Mouse (Mus musculus): ENCODE data around the gene Cd3g. TPM values are rescaled to one million over a fixed set of nuclear protein-coding genes. Genes with fewer than 3 reads are reported as not detected.

Gene Cd3g
- polyA plus RNA-seq, 1 experiment from 2014 or later: not detected

DNA sequence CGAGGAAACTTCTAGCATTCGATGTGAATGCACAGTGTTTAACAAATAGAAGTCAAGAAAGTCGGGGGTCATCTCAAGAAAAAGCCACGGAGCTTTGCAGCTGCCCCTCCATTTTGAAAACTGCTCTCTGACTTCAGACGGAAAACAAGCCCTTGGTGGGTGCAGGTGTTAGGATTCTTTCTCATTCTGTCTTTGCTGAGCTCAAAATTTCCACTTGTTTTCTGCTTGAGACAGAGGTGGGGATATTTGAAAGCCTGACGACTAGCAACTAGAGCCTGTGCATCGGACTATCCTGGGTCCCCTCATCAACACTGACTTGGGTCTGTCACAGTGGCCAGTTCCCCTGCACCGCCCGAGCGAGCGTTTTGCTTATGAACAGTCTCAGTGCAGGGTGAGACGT is 27.2 kb upstream of the Cd3g start:
- Histone ChIP-seq H3K36me3 (no peaks in the 10 kb centered on the region), H3K9me3 (replicated peaks) (no peaks in the 10 kb centered on the region), H3K4me1 (no peaks in the 10 kb centered on the region), H3K27ac (no peak overlapping the region), H3K27me3 (peaks cover 4% of the 10 kb centered on the region; the same call in 1 of the 2 replicates), H3K4me3 (replicated peaks) (no peak overlapping the region), H3K9ac (no peak overlapping the region), H3K4me2 (no peak overlapping the region)
- 77% methylated on average over 12 of the region's 12 CpGs for WGBS
- ATAC-seq (replicated peaks; ENCODE audit: low FRiP score): no peak

DNA sequence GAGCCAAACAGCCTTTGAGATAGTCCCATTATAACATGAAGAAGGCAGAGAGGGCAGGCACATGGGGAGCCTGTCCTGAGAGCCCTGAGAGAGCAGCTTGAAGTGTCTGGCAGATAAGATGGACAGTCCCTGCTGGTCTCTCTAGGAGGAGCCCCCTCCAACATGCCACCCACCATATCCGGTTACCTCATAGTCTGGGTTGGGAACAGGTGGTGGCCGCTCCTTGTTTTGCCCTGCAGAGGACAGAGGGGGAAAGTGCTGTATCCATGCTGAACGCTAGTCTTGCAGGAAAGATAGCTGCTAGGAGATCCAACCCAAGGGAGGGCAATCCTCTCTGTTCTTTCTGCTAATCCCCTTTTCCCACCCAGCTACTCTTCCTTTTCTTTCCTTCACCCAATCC is 20.0 kb upstream of the Cd3g start:
- H3K4me3 ChIP-seq (replicated peaks): no peak overlapping the region
- H3K9ac ChIP-seq: no peak overlapping the region
- H3K27ac ChIP-seq: no peak overlapping the region
- WGBS: 40% methylated on average over 3 of the region's 3 CpGs
- H3K4me1 ChIP-seq: peaks cover 11% of the 10 kb centered on the region; the same call in 1 of the 2 replicates
- peaks cover 11% of the 10 kb centered on the region; the same call in 1 of the 2 replicates for H3K27me3 ChIP-seq
- H3K9me3 ChIP-seq (replicated peaks): no peaks in the 10 kb centered on the region
- H3K4me2 ChIP-seq: no peak overlapping the region
- no peaks in the 10 kb centered on the region for H3K36me3 ChIP-seq
- no peak for ATAC-seq (replicated peaks; ENCODE audit: low FRiP score)

DNA sequence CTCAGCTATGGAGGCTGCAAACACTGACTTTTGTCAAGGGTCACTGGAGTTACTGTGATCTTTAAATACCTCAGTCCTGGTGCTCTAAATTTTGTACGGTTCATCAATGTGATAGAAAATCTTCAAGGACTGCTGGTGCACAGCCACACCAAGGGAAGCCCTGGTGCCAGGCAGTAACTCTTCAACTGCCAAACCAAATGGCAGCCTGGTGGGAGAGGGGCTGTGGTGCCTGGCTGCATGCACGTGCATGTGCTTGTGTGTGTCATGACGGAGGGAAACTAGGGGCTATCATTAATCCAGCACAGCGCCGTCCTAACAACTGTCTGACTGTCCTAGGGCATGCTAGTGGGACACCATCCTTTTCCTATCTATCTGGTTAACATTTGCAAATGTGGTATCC is 19.5 kb upstream of the Cd3g start:
- no peak overlapping the region for H3K9ac ChIP-seq
- no peaks in the 10 kb centered on the region for H3K36me3 ChIP-seq
- no peak overlapping the region for H3K27ac ChIP-seq
- WGBS: 57% methylated on average over 5 of the region's 5 CpGs
- H3K4me3 ChIP-seq (replicated peaks): no peak overlapping the region
- peaks cover 11% of the 10 kb centered on the region; the same call in 1 of the 2 replicates for H3K4me1 ChIP-seq
- peaks cover 11% of the 10 kb centered on the region; the same call in 1 of the 2 replicates for H3K27me3 ChIP-seq
- ATAC-seq (replicated peaks; ENCODE audit: low FRiP score): no peak
- no peak overlapping the region for H3K4me2 ChIP-seq
- H3K9me3 ChIP-seq (replicated peaks): no peaks in the 10 kb centered on the region

DNA sequence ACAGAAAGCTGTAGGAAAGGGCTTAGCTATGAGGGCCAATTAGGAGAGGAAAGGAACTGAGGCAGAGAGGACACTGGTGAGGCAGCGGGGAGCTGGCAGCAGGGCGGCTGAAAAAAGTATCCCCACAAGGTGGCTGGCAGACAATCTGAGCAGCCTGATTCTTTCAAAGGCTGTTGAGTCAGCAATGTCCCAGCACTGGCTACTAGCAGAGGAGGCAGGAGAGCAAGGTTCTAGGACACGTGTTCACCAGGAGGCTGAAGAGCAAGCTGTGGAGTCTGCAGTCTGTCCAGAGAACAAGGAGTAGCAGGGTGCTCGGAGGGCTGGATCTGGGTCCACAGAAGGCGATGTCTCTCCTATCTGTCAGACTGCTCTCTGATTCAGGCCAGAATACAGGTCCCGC is 18.9 kb upstream of the Cd3g start:
- Histone ChIP-seq H3K36me3 (no peaks in the 10 kb centered on the region), H3K4me1 (peaks cover 11% of the 10 kb centered on the region; the same call in 1 of the 2 replicates), H3K4me2 (no peak overlapping the region), H3K9me3 (replicated peaks) (no peaks in the 10 kb centered on the region), H3K27me3 (peaks cover 11% of the 10 kb centered on the region; the same call in 1 of the 2 replicates), H3K9ac (no peak overlapping the region), H3K4me3 (replicated peaks) (no peak overlapping the region), H3K27ac (no peak overlapping the region)
- WGBS: 67% methylated on average over 6 of the region's 6 CpGs
- ATAC-seq (replicated peaks; ENCODE audit: low FRiP score): no peak; the same call in 1 of the 2 replicates

DNA sequence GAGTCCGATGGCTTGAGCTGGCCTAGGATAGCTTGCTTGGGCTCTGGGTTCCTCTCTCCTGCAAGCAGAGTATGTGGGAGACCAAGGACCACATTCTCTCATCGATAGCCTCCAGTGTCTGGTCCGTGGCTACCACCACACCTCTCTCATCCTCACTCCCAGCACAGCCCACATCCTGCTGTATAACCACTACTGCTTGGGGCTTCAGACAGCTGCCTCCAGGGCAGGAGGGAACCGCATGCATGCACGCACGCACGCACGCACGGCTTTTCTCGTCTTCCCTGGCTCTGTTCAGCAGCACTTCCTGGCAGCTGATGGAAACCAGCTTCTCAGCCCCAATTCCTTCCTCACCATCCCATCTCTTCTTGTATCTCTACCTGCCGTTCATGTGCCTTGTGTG is 17.9 kb upstream of the Cd3g start:
- H3K9me3 ChIP-seq (replicated peaks): no peaks in the 10 kb centered on the region
- H3K4me2 ChIP-seq: no peak overlapping the region
- H3K4me1 ChIP-seq: peaks cover 11% of the 10 kb centered on the region; the same call in 1 of the 2 replicates
- H3K27me3 ChIP-seq: peaks cover 10% of the 10 kb centered on the region; the same call in 1 of the 2 replicates
- no peaks in the 10 kb centered on the region for H3K36me3 ChIP-seq
- ATAC-seq (replicated peaks; ENCODE audit: low FRiP score): no peak
- WGBS: 56% methylated on average over 11 of the region's 11 CpGs
- no peak overlapping the region for H3K4me3 ChIP-seq (replicated peaks)
- no peak overlapping the region for H3K9ac ChIP-seq
- no peak overlapping the region for H3K27ac ChIP-seq

DNA sequence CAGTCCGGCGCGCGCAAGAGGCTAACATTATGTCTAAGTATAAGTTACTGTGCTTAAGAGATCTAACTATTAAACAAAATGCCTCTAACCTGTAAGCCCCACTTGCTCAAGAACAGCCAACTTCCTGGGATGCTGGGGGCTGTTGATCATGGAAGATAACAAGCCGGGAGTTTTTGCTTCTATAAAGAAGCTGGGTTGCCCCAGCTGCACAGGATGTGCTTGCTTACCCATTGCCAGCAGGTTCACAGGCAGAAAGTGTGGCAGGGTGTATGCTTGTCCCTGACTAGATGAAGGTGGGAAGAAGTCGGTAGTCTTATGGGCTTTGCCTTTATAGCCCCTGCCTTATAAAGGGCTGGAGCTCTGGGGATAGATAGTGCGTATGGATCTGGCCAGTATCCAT is 16.4 kb upstream of the Cd3g start:
- H3K27ac ChIP-seq: no peak overlapping the region
- H3K9ac ChIP-seq: no peak overlapping the region
- 93% methylated on average over 7 of the region's 7 CpGs for WGBS
- H3K4me1 ChIP-seq: peaks cover 11% of the 10 kb centered on the region; the same call in 1 of the 2 replicates
- H3K4me3 ChIP-seq (replicated peaks): no peak overlapping the region
- no peak for ATAC-seq (replicated peaks; ENCODE audit: low FRiP score)
- no peaks in the 10 kb centered on the region for H3K36me3 ChIP-seq
- no peaks in the 10 kb centered on the region for H3K9me3 ChIP-seq (replicated peaks)
- no peak overlapping the region for H3K4me2 ChIP-seq
- peaks cover 4% of the 10 kb centered on the region; the same call in 1 of the 2 replicates for H3K27me3 ChIP-seq

DNA sequence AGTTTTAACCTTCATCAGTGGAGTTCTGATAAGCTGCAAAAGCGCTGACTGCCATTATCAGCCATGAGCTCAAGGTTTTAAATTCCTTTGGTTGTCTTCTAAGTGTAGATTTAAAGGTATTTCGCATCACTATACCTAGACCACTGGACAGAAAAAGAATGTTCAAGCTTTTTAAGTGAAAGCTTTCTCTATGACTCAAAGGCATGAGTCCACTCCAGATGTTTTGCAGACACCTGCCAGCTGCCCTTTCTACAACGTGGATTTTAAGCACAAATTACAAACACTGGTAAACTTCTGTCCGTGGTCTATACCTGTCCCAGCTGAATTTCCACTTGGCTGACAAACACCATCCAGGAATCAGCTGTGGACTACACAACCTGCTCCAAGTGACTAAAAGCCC is 14.7 kb upstream of the Cd3g start:
- Histone ChIP-seq H3K27ac (no peak overlapping the region), H3K36me3 (no peaks in the 10 kb centered on the region), H3K4me3 (replicated peaks) (no peak overlapping the region), H3K9ac (no peak overlapping the region), H3K9me3 (replicated peaks) (no peaks in the 10 kb centered on the region), H3K4me1 (peaks cover 6% of the 10 kb centered on the region; the same call in 1 of the 2 replicates), H3K4me2 (no peak overlapping the region), H3K27me3 (peaks cover 4% of the 10 kb centered on the region; the same call in 1 of the 2 replicates)
- ATAC-seq (replicated peaks; ENCODE audit: low FRiP score): no peak
- 77% methylated on average over 4 of the region's 4 CpGs for WGBS

DNA sequence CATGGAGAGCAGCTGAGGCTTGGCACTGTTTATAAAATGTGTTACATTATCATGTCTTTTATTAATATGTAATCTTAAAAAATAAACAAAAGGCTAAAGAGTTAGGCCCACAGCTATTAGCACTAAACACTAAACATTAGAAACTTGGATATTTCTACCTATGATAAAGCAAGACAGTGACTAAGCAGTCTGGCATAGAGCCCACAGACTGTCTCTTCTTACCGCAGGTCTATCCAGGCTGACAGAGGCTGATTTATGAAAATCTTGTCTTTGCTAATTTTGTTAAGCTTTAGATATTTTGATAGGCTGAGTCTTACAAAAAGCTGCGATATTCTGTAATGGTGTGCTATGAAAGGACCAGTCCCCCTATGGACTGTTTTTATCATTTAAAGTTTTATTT is 13.0 kb upstream of the Cd3g start:
- no peaks in the 10 kb centered on the region for H3K36me3 ChIP-seq
- ATAC-seq (replicated peaks; ENCODE audit: low FRiP score): no peak
- WGBS: 84% methylated on average over 2 of the region's 2 CpGs

DNA sequence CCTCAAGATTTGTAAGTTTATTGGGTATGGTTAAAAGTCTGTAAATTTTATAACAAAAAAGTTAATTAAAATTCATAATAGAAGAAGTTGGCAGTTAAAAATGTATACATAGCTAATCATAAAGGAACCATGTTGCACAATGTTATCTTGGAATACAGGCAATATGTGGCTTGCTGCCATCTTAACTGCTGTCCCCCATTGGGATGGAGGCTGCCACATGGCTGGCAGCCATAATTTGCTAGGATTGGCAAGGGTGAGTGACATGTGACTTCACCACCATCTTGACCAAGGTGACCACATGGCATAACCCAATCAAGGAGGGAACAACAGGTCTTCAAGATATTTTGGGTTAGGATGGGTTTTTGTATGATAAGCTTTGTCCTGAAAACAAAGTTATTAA is 12.0 kb upstream of the Cd3g start:
- H3K9ac ChIP-seq: no peak overlapping the region
- H3K4me3 ChIP-seq (replicated peaks): no peak overlapping the region
- no peak for ATAC-seq (replicated peaks; ENCODE audit: low FRiP score)
- no peaks in the 10 kb centered on the region for H3K4me1 ChIP-seq
- no peak overlapping the region for H3K4me2 ChIP-seq
- peaks cover 4% of the 10 kb centered on the region; the same call in 1 of the 2 replicates for H3K27me3 ChIP-seq
- no peaks in the 10 kb centered on the region for H3K36me3 ChIP-seq
- no peak overlapping the region for H3K27ac ChIP-seq
- no peaks in the 10 kb centered on the region for H3K9me3 ChIP-seq (replicated peaks)

More for the DNA sequence above, 13.0 kb upstream of the Cd3g start:
- no peak overlapping the region for H3K27ac ChIP-seq
- no peak overlapping the region for H3K9ac ChIP-seq
- no peak overlapping the region for H3K4me3 ChIP-seq (replicated peaks)
- H3K27me3 ChIP-seq: peaks cover 4% of the 10 kb centered on the region; the same call in 1 of the 2 replicates
- H3K4me2 ChIP-seq: no peak overlapping the region
- H3K4me1 ChIP-seq: no peaks in the 10 kb centered on the region
- no peaks in the 10 kb centered on the region for H3K9me3 ChIP-seq (replicated peaks)

DNA sequence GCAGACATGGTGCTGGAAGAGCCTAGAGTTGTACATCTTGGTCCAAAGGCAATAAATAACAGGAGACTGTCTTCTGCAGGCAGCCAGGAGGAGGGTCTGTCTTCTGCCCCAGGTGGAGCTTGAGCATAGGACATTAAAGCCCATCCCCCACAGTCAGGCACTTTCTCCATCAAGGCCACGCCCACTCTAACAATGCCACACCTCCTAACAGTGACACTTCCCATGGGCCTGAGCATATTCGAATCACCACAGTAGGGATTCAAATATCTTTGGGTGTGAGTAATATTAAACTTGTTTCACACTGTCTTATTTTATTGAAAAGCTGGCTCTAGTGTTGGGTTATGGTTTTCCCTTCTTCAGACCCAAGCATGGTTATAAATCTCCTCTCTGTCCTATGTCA is 11.6 kb upstream of the Cd3g start:
- Histone ChIP-seq H3K27ac (no peak overlapping the region), H3K4me1 (no peaks in the 10 kb centered on the region), H3K36me3 (no peaks in the 10 kb centered on the region), H3K9ac (no peak overlapping the region), H3K9me3 (replicated peaks) (no peaks in the 10 kb centered on the region), H3K4me3 (replicated peaks) (no peak overlapping the region), H3K27me3 (peaks cover 1% of the 10 kb centered on the region; the same call in 1 of the 2 replicates), H3K4me2 (no peak overlapping the region)
- 83% methylated on average over 2 of the region's 2 CpGs for WGBS
- ATAC-seq (replicated peaks; ENCODE audit: low FRiP score): no peak

DNA sequence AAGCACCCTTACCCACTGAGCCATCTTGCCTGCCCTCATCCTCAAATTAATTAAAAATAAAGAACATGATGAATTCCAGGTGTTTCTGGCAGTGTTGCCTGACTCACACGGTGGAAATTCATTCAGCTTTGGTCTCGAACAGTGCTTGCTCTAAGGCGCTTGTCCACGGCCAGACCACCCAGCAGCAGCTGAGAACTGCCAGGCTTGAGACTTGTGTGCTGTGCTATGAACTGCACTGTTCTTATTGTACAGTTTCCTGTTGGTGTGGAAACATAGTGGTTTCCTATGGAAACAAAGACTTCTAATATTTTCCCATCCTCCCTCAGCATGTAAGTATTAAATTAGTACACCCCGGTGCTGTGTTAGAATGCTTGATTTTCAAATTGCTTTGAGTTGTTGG is 6.7 kb upstream of the Cd3g start:
- Histone ChIP-seq H3K4me1 (no peaks in the 10 kb centered on the region), H3K36me3 (no peaks in the 10 kb centered on the region), H3K9ac (no peak overlapping the region), H3K27me3 (0 out of 2 replicates have a peak, but pooled peaks cover 3% of the 10 kb centered on the region), H3K27ac (no peak overlapping the region), H3K4me3 (replicated peaks) (no peak overlapping the region), H3K9me3 (replicated peaks) (no peaks in the 10 kb centered on the region), H3K4me2 (no peak overlapping the region)
- no peak for ATAC-seq (replicated peaks; ENCODE audit: low FRiP score)
- WGBS: 66% methylated on average over 5 of the region's 5 CpGs

DNA sequence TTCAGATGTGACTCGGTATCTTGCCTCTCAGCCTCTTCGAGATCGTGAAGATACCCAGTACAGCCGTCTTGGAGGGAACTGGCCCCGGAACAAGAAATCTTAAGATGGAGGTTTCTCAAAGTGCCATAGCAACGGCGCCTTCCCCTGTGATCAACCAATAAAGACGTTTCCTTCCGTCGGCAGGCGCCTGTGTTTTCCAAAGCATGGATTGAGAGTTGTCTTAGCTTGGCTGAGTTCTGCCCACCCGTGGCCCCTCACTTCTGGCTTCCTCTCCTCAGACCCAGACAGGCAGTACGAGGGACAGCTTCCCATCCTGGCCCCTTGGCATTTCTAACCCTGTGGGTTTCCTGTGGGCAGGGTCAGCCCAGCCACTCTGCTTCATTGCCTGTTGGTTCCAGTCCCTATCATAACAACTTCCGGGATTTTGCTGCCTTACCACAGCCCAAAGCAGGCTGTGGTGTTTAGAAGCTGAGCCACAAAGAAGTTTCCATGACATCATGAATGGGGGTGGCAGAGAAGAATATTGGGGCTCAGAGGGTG is 6.1 kb upstream of the Cd3g start:
- 58% methylated on average over 14 of the region's 14 CpGs for WGBS
- H3K4me2 ChIP-seq: no peak overlapping the region

DNA sequence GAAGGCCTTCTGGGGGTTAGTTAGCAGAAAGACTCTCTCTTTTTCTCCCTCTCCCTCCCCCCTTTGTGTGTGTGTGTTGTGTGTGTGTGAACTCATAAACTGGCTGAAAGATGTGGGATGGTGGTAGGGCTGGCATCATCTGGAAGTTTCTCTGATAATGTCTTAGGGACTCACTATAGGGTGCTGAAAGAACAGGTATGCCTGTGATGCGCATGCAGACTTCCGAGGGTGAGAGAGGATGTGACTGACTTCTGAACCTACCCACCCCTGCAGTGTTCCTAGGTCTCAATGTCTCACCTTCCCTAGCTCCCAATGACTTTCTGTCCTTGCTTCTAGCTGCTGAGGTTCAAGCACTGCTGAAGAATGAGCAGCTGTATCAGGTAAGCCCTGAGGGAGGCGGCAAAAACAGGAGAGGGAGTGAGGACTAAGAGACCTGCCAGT is 5.5 kb upstream of the Cd3g start:
- Histone ChIP-seq H3K4me2 (no peak overlapping the region), H3K9ac (no peak overlapping the region), H3K9me3 (replicated peaks) (no peaks in the 10 kb centered on the region), H3K36me3 (no peaks in the 10 kb centered on the region), H3K4me1 (no peaks in the 10 kb centered on the region), H3K27ac (no peak overlapping the region), H3K27me3 (0 out of 2 replicates have a peak, but pooled peaks cover 6% of the 10 kb centered on the region), H3K4me3 (replicated peaks) (no peak overlapping the region)
- ATAC-seq (replicated peaks; ENCODE audit: low FRiP score): no peak
- 83% methylated on average over 3 of the region's 3 CpGs for WGBS

More for the DNA sequence above, 6.1 kb upstream of the Cd3g start:
- Histone ChIP-seq H3K27me3 (0 out of 2 replicates have a peak, but pooled peaks cover 3% of the 10 kb centered on the region), H3K4me1 (no peaks in the 10 kb centered on the region), H3K9me3 (replicated peaks) (no peaks in the 10 kb centered on the region), H3K27ac (no peak overlapping the region), H3K36me3 (no peaks in the 10 kb centered on the region), H3K9ac (no peak overlapping the region), H3K4me3 (replicated peaks) (no peak overlapping the region)
- no peak for ATAC-seq (replicated peaks; ENCODE audit: low FRiP score)
